Mouse (Mus musculus): ENCODE data around the gene Casc1. TPM values are rescaled to one million over a fixed set of nuclear protein-coding genes. Genes with fewer than 3 reads are reported as not detected.

Casc1 gene
- total RNA-seq (2021) = 1 to 10 TPM; 1.3 to 1.5 TPM

GRCm38 (mm10) chr6:145210816-145211338 is at the start of gene Casc1, which contains the start of gene Etfrf1:
Casc1 (minus strand) TSS chr6:145211005.
Etfrf1 (plus strand) TSS chr6:145211134.
- intact Hi-C loops (cut with DNase I) = loop anchor here (1.0 kb wide), 1 partner anchor 39 kb away; the partner anchor contains the start of gene Kras
- peak; percentile 98 to 100 for DNase-seq (ENCODE audit: low spot score in 2 of 2)

GRCm38 (mm10) chr6:145256701-145257073 is 45.9 kb upstream of the Casc1 start:
- intact Hi-C loops (cut with DNase I) = no loop called here
- no peak for DNase-seq (ENCODE audit: low spot score in 2 of 2)

GRCm38 (mm10) chr6:145255952-145256700 is 45.3 kb upstream of the Casc1 start:
- intact Hi-C loops (cut with DNase I) = no loop called here
- DNase-seq (ENCODE audit: low spot score in 2 of 2) = no peak

GRCm38 (mm10) chr6:145250820-145251219 is 40.0 kb upstream of the Casc1 start:
- intact Hi-C loops (cut with DNase I) = loop anchor here (1.0 kb wide), 2 partner anchors 40 to 89 kb away; partner anchors contain the start of genes Casc1 and Etfrf1
- DNase-seq (ENCODE audit: low spot score in 2 of 2) = peak; percentile 50 to 70

- intact Hi-C loops (cut with DNase I) = loop anchor here (1.0 kb wide), 2 partner anchors 39 to 90 kb away; partner anchors contain the start of genes Casc1 and Etfrf1
- DNase-seq (ENCODE audit: low spot score in 2 of 2) = peak; percentile 81 to 90
Measured at GRCm38 (mm10) chr6:145250185-145250791, 39.5 kb upstream of the Casc1 start, which contains the start of gene Kras. Kras (minus strand) TSS chr6:145250239.

GRCm38 (mm10) chr6:145249291-145250184 is 38.7 kb upstream of the Casc1 start:
- peak; percentile 36 to 50 for DNase-seq (ENCODE audit: low spot score in 2 of 2)
- intact Hi-C loops (cut with DNase I) = loop anchor here (1.0 to 2.0 kb wide), 3 partner anchors 38 to 91 kb away; partner anchors contain the start of genes Casc1 and Etfrf1

GRCm38 (mm10) chr6:145247886-145248285 is 37.1 kb upstream of the Casc1 start:
- intact Hi-C loops (cut with DNase I) = loop anchor here (2.0 kb wide), 1 partner anchor 59 kb away; no protein-coding TSS in a partner anchor
- DNase-seq (ENCODE audit: low spot score in 2 of 2) = no peak

GRCm38 (mm10) chr6:145246841-145247240 is 36.0 kb upstream of the Casc1 start:
- no peak for DNase-seq (ENCODE audit: low spot score in 2 of 2)
- intact Hi-C loops (cut with DNase I) = no loop called here

GRCm38 (mm10) chr6:145242521-145242920 is 31.7 kb upstream of the Casc1 start:
- intact Hi-C loops (cut with DNase I) = loop anchor here (1.0 kb wide), 1 partner anchor 100 kb away; no protein-coding TSS in a partner anchor
- DNase-seq (ENCODE audit: low spot score in 2 of 2) = no peak

GRCm38 (mm10) chr6:145240285-145240684 is 29.5 kb upstream of the Casc1 start:
- DNase-seq (ENCODE audit: low spot score in 2 of 2) = no peak
- intact Hi-C loops (cut with DNase I) = no loop called here

GRCm38 (mm10) chr6:145237148-145237547 is 26.3 kb upstream of the Casc1 start:
- no peak for DNase-seq (ENCODE audit: low spot score in 2 of 2)

GRCm38 (mm10) chr6:145235367-145235766 is 24.6 kb upstream of the Casc1 start:
- DNase-seq (ENCODE audit: low spot score in 2 of 2) = peak in 1 of 2 experiments; percentile 15
- intact Hi-C loops (cut with DNase I) = no loop called here

More at GRCm38 (mm10) chr6:145237148-145237547, 26.3 kb upstream of the Casc1 start:
- intact Hi-C loops (cut with DNase I) = no loop called here

GRCm38 (mm10) chr6:145234391-145234790 is 23.6 kb upstream of the Casc1 start:
- intact Hi-C loops (cut with DNase I) = no loop called here
- DNase-seq (ENCODE audit: low spot score in 2 of 2) = no peak

GRCm38 (mm10) chr6:145226296-145226695 is 15.5 kb upstream of the Casc1 start:
- DNase-seq (ENCODE audit: low spot score in 2 of 2) = no peak
- intact Hi-C loops (cut with DNase I) = no loop called here

GRCm38 (mm10) chr6:145224246-145224645 is 13.4 kb upstream of the Casc1 start:
- intact Hi-C loops (cut with DNase I) = no loop called here
- DNase-seq (ENCODE audit: low spot score in 2 of 2) = no peak

- no peak for DNase-seq (ENCODE audit: low spot score in 2 of 2)
- intact Hi-C loops (cut with DNase I) = no loop called here
Measured at GRCm38 (mm10) chr6:145215826-145216225, 5.0 kb upstream of the Casc1 start.

- intact Hi-C loops (cut with DNase I) = no loop called here
- DNase-seq (ENCODE audit: low spot score in 2 of 2) = no peak
Measured at GRCm38 (mm10) chr6:145213916-145214315, 3.1 kb upstream of the Casc1 start.

GRCm38 (mm10) chr6:145211376-145212305 is 836 bp upstream of the Casc1 start:
- intact Hi-C loops (cut with DNase I) = loop anchor here (1.0 kb wide), 1 partner anchor 39 kb away; the partner anchor contains the start of gene Kras
- DNase-seq (ENCODE audit: low spot score in 2 of 2) = no peak
